Mouse (Mus musculus) layer of hippocampus, postnatal 10 days (tissue): ENCODE data around the gene Arap1. TPM values are rescaled to one million over a fixed set of nuclear protein-coding genes. Genes with fewer than 3 reads are reported as not detected.

Experiments
- total RNA-seq, 2 experiments: library from RNA; stranded (reverse); gene quantifications; 2 replicates each; pipeline ENCODE4 v1.2.3; 2021

Gene Arap1
- total RNA-seq, 2 experiments from 2014 or later, result 19.1 to 24.0 TPM

Other genes with a start within 250 kb of the Arap1 start
- 10 to 100 TPM; 42.3 to 50.3 TPM for gene Atg16l2, start 45.8 kb upstream of the Arap1 start, total RNA-seq
- gene Stard10, start 31.0 kb upstream of the Arap1 start, total RNA-seq, result 10 to 100 TPM; 13.3 to 15.7 TPM
- 1 to 10 TPM in 1 of 2 experiments, not detected in 1; 1.7 TPM for gene Gm45837, start 62.8 kb downstream of the Arap1 start, total RNA-seq
- 100 to 1,000 TPM; 197 to 215 TPM for gene Pde2a, start 73.6 kb downstream of the Arap1 start, total RNA-seq
- gene Art2b, start 237.5 kb downstream of the Arap1 start, total RNA-seq, result not detected